Mouse (Mus musculus) liver, embryonic 18 days (tissue): Measurements from ENCODE around the gene Olfr1378. TPM values are rescaled to one million over a fixed set of nuclear protein-coding genes. Genes with fewer than 3 reads are reported as not detected.

ENCODE experiments used
- polyA plus RNA-seq: library from polyadenylated mRNA; depleted of rRNA; stranded (reverse); fragments of >200 nt; gene quantifications from 2 replicates; pipeline ENCODE4 v1.2.3, GENCODE M21; 2012; rRNA removed

Gene Olfr1378
- polyA plus RNA-seq: not detected in 2 replicates

DNA sequence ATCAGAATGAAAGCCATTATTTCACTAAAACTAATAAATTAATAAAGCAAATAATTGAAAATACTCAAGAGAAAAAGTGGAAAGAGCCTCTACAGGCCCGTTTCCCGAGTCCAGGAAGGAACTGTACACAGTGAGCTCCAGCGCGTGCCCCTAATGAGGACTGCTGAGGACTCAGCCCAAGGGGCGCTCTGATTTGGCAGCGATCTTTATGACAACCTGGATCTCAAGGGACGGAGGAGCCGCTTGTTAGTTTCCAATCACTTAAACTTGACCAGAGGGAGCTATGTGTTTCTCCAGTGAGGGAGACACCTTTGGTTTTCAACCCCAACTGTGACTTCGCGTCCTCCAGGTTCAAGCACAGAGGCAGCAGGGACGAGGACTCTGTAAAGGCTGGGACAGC is at the start of gene Olfr1378:
Olfr1378 (plus strand) TSS at position 301 of the 400 bp plus-strand sequence.

DNA sequence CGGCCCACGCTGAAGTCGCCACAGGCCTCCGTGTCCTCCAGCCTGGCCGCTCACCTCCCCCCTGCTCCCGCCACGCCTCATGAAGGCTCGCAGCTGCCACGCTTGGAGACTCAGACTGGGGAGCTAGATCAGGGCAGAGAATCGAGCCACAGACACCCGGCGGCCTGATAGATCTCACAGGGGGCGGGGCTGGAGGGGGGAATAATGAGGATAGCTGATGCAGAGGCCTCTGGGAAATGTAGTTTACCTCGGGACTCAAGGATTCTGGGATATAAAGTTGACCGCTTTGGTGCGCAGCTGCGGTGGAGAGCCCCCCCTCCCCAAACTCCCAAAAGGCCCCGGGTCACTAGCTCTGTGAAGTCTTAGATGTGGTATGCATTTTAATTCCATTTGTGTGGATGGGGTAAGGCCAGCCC is 34.9 kb upstream of the Olfr1378 start, which contains the start of gene Zfp354b:
Zfp354b (minus strand) TSS at position 183 of the 416 bp plus-strand sequence.

DNA sequence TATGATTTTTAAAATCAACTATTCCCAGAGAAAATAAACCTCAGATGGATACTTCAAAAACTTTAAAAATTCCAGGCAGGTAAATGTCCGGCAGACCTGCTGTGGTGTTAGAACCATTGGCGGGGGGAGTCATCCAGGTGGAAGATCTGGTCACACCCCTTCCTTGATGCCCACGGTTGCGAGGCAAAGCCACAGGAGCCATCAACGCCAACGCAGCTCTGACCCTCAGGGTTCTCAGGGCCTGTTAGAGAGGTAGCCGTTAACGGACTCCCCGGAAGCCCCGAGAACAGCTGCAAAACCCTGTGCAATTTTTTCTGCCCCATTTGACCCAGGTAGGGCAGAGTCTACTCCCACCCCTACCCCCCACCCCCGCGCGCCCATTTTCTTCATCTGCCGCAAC is 22.8 kb upstream of the Olfr1378 start, which contains the start of gene 4933414I15Rik:
4933414I15Rik (minus strand) TSS at position 260 of the 400 bp plus-strand sequence.

GRCm38 (mm10) chr11:50953665-50954064 is 12.7 kb upstream of the Olfr1378 start, which contains the start of gene Prop1:
TSS of gene Prop1 (minus strand) at chr11:50953765.

GRCm38 (mm10) chr11:50981667-50982066 is 15.3 kb downstream of the Olfr1378 start, which contains the start of gene Olfr1377:
TSS of gene Olfr1377 (plus strand) at chr11:50981967.

GRCm38 (mm10) chr11:51003296-51003695 is 37.0 kb downstream of the Olfr1378 start, which contains the start of gene Olfr51:
TSS of gene Olfr51 (plus strand) at chr11:51003596.

GRCm38 (mm10) chr11:51013936-51014335 is 47.6 kb downstream of the Olfr1378 start, which contains the start of gene Olfr54:
TSS of gene Olfr54 (plus strand) at chr11:51014236.

Other genes with a start within 250 kb of the Olfr1378 start
- 0.32 and 0.48 TPM in 2 replicates for gene Zfp354c, start 138.8 kb upstream of the Olfr1378 start, polyA plus RNA-seq
- 0.08 and 0.11 TPM in 2 replicates for gene Zfp879, start 125.0 kb upstream of the Olfr1378 start, polyA plus RNA-seq
- gene Grm6, start 115.8 kb upstream of the Olfr1378 start, polyA plus RNA-seq: 0.06 and 0.08 TPM in 2 replicates
- gene Zfp454, start 78.9 kb upstream of the Olfr1378 start, polyA plus RNA-seq: 0.20 and 0.23 TPM in 2 replicates
- 0.66 and 0.73 TPM in 2 replicates for gene Zfp2, start 50.4 kb upstream of the Olfr1378 start, polyA plus RNA-seq
- 0.17 and 0.24 TPM in 2 replicates for gene Zfp354b, start 34.9 kb upstream of the Olfr1378 start, polyA plus RNA-seq
- gene 4933414I15Rik, start 22.8 kb upstream of the Olfr1378 start, polyA plus RNA-seq: not detected in 2 replicates
- 0.02 and 0.04 TPM in 2 replicates for gene Prop1, start 12.8 kb upstream of the Olfr1378 start, polyA plus RNA-seq
- gene Olfr1377, start 15.4 kb downstream of the Olfr1378 start, polyA plus RNA-seq: not detected in 2 replicates
- gene Olfr51, start 37.1 kb downstream of the Olfr1378 start, polyA plus RNA-seq: not detected in 2 replicates
- gene Olfr54, start 47.7 kb downstream of the Olfr1378 start, polyA plus RNA-seq: not detected in 2 replicates
- gene Olfr1375, start 81.6 kb downstream of the Olfr1378 start, polyA plus RNA-seq: not detected in 2 replicates
- gene Zfp354a, start 92.7 kb downstream of the Olfr1378 start, polyA plus RNA-seq: 1.8 and 2.6 TPM in 2 replicates